Mouse (Mus musculus) ES-Bruce4 (cell line): ENCODE results near the gene Ccdc88c. TPM values are rescaled to one million over a fixed set of nuclear protein-coding genes. Genes with fewer than 3 reads are reported as not detected.
A peak's percentile ranks its signal among the peaks of the same experiment; 100 is the strongest.

ENCODE experiments used
- H3K27ac ChIP-seq: 2 replicates; pipeline ENCODE4 v1.5.1; 2012; ENCODE audit warnings: low read length, inconsistent platforms; ENCODE audit not compliant: insufficient read depth
- H3K27me3 ChIP-seq: 2 replicates; pipeline ENCODE4 v1.6.1; 2012; ENCODE audit warnings: mild to moderate bottlenecking, low read length, inconsistent platforms; ENCODE audit not compliant: control insufficient read depth, poor library complexity, insufficient read depth, severe bottlenecking
- H3K36me3 ChIP-seq: 2 replicates; pipeline ENCODE4 v1.6.1; 2012; ENCODE audit warnings: inconsistent platforms, mild to moderate bottlenecking, low read length, moderate library complexity; ENCODE audit not compliant: control insufficient read depth, poor library complexity, insufficient read depth, severe bottlenecking
- H3K4me1 ChIP-seq: one replicate; pipeline ENCODE4 v1.8.1; 2011; ENCODE audit warnings: low read length; ENCODE audit not compliant: control insufficient read depth, insufficient read depth
- H3K4me3 ChIP-seq: 2 replicates; pipeline ENCODE4 v1.5.1; 2011; ENCODE audit warnings: low read depth, mild to moderate bottlenecking, low read length
- H3K9ac ChIP-seq: 2 replicates; pipeline ENCODE4 v1.6.1; 2012; ENCODE audit warnings: low read depth, mild to moderate bottlenecking, inconsistent platforms; ENCODE audit not compliant: poor library complexity, severe bottlenecking
- H3K9me3 ChIP-seq: replicated peaks from 2 replicates; pipeline ENCODE4 v1.6.1; 2012; ENCODE audit warnings: mild to moderate bottlenecking, low read length, inconsistent platforms; ENCODE audit not compliant: control insufficient read depth, poor library complexity, insufficient read depth, severe bottlenecking
- CTCF ChIP-seq: IDR thresholded peaks from one replicate; pipeline ENCODE4 v1.8.1; 2011; ENCODE audit warnings: low read depth, low read length
- EP300 ChIP-seq: IDR thresholded peaks from 2 replicates; pipeline ENCODE4 v1.6.1; 2011; ENCODE audit warnings: low read depth, low read length; ENCODE audit not compliant: insufficient read depth
- POLR2A ChIP-seq: IDR thresholded peaks from one replicate; pipeline ENCODE4 v1.8.1; 2011; ENCODE audit warnings: low read length; ENCODE audit not compliant: insufficient read depth
- polyA plus RNA-seq: library from polyadenylated mRNA; stranded (reverse); fragments of >200 nt; gene quantifications from 2 replicates; pipeline ENCODE4 v1.2.4, GENCODE M21; 2011; ENCODE audit warnings: low read depth; ENCODE audit not compliant: missing spikeins, insufficient read depth, insufficient read length

Ccdc88c gene
- polyA plus RNA-seq, 1 experiment, result 69.0 TPM

DNA sequence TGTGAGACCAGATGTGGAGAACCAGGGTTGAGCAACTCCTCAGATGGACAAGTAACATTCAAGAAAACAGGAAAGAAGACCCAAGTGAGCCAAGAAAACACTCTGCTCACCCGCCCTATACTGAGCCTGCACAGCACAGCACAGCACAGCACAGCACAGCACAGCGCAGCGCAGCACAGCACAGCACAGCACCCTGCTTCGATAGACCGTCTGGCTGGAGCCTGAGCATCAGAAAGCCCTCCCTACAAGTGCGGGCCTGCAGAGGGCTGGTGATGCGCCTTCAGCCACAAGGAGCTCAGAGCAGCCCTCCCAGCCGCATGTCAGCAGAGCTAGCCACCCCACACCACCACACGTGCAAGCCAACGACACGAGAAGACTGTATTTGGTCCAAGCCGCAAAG is 61.5 kb downstream of the Ccdc88c start:
- Histone ChIP-seq H3K4me1 (no peaks in the 10 kb centered on the region), H3K9ac (no peak overlapping the region), H3K4me3 (no peak overlapping the region), H3K27me3 (no peaks in the 10 kb centered on the region), H3K9me3 (no peaks in the 10 kb centered on the region), H3K27ac (no peak overlapping the region), H3K36me3 (peaks cover 7% of the 10 kb centered on the region; the same call in 1 of the 2 replicates)
- TF ChIP-seq EP300 (no peak), POLR2A (no peak), CTCF (no peak)

DNA sequence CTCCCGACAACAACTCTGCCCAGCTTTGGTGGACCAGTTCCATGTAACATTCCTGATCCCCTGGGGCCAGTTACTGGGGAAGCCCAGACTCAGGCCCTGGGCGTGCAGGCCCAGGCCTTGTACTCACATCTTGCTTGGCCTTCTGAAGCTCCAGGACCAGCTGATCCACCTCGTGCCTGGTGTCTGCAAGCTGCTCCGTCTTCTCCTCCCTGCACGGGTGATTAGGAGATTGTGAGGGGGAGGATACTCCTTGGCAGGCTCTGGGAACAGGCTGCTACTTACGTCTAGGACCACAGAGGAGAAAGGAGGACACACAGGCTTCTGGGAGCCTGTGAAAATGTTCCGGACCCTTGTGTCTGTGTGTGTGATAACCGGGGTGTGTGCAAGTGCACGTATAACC is 62.6 kb downstream of the Ccdc88c start:
- H3K9me3 ChIP-seq, result no peaks in the 10 kb centered on the region
- H3K27me3 ChIP-seq, result no peaks in the 10 kb centered on the region
- no peak for TF ChIP-seq POLR2A
- no peak for TF ChIP-seq EP300
- no peak for TF ChIP-seq CTCF
- no peaks in the 10 kb centered on the region for H3K4me1 ChIP-seq
- no peak overlapping the region for H3K9ac ChIP-seq
- H3K36me3 ChIP-seq, result peaks cover 7% of the 10 kb centered on the region; the same call in 1 of the 2 replicates
- H3K27ac ChIP-seq, result no peak overlapping the region
- no peak overlapping the region for H3K4me3 ChIP-seq

DNA sequence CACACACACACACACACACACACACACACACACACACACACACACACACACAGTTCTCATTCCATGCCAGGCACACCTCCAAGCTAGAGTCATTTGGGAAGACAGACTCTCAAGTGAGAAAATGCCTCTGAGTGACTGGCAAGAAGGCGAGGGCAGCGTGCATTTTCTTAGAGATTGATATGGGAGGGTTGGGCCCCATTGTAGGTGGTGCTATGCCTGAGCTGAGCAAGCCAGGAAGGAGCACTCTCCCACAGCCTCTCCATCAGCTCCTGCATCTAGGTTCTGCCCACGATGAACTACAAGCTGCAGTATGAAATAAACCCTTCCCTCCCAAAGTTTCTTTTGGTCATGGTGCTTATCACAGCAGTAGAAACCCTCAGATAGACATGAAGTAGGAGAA is 63.6 kb downstream of the Ccdc88c start:
- Histone ChIP-seq H3K27ac (no peak overlapping the region), H3K27me3 (no peaks in the 10 kb centered on the region), H3K36me3 (peaks cover 7% of the 10 kb centered on the region; the same call in 1 of the 2 replicates), H3K4me3 (no peak overlapping the region), H3K9ac (no peak overlapping the region), H3K9me3 (no peaks in the 10 kb centered on the region), H3K4me1 (no peaks in the 10 kb centered on the region)
- TF ChIP-seq EP300 (no peak), POLR2A (no peak), CTCF (no peak)

DNA sequence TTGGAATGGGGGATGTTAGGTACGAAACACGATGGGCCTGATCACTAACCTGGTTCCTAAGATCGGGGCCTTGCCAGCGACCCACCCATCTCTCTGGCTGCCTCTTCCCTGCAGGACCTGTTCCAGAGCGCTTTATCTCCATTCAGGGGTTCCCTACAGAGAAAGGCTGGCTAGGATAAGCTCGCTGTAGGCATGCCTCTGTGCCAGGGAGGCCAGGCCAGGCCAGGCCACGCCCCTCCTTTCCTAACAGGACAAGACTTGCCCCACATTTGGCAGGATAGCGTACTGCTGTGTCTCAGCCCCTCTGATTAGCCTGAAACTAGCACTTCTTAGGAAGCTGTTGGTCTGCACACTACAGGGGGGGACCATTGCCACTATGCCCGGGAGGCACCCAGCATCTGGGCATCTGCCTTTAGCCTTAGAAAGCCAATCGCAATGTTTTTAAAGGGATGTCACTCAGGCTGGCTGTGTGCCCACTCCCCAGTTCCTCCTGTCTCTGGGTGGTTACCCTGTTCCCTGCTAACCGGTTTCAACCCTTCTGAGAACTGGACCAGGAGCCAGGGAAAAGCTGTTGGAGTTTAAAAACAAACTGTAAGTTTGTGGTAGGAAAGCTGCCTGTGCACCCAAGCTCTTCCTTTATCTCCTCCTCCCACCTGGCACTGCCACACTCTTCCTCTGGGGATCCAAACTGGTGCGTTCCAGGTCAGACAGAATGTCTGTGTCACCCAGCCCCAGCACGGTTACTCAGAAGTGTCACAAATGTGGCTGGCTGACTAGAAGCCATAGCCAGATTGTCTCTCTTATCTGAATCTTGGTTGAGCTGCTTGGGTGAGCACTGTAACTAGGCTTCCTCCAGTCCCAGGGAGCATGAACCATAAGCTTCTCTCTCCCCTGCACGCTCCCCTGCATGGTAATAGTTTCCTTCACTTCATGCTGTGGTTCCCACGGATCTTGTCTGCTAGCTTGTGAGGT is 69.9 kb downstream of the Ccdc88c start:
- Histone ChIP-seq H3K27me3 (no peaks in the 10 kb centered on the region), H3K36me3 (no peaks in the 10 kb centered on the region), H3K9me3 (no peaks in the 10 kb centered on the region), H3K4me1 (no peaks in the 10 kb centered on the region), H3K9ac (no peak overlapping the region), H3K27ac (no peak overlapping the region), H3K4me3 (no peak overlapping the region)
- TF ChIP-seq EP300 (no peak), CTCF (no peak), POLR2A (no peak)

DNA sequence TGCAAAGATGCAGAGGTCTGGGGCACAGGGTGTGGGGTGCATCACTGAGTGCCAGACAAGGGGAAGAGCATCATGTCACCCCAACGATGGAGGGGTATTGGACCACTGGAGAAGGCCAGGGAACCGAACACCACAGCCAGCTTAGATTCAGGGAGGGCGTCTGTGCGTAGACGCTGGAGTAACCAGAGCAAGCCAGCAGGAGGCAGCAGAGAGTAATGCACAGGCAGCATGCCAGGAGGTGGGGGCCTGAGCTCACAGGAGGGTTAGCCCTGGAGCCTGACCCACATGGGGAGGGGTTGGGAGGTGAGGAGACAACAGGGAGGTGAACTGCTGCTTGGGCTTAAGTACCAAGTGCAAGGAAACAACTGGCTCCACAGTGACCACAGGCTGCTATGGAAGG is 70.8 kb downstream of the Ccdc88c start:
- H3K36me3 ChIP-seq, result peaks cover 3% of the 10 kb centered on the region
- no peak overlapping the region for H3K4me3 ChIP-seq
- no peak for TF ChIP-seq POLR2A
- peak; percentile 99 for TF ChIP-seq CTCF
- peak; percentile 60; the same call in 1 of the 2 replicates for TF ChIP-seq EP300
- H3K27me3 ChIP-seq, result no peaks in the 10 kb centered on the region
- H3K4me1 ChIP-seq, result no peaks in the 10 kb centered on the region
- no peak overlapping the region for H3K9ac ChIP-seq
- H3K27ac ChIP-seq, result no peak overlapping the region
- no peaks in the 10 kb centered on the region for H3K9me3 ChIP-seq

DNA sequence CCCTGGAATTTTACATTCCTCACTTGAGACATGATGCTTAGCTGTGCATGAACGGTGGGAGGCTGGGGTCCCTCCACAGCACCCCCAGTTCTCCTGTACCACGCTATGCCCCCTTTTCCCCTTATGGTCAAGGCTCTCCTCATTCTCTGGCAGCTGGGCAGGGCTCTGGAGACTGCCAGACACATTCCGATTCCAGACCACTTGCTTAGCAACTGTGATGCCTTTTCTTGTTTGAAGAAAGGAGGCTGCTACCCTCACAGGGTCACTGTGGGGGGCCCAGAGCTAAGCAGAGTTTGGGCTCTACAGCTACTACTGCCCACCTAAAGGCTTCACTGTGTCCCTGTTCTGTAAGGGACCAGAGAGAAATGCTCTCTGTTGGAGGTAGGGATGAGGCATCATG is 71.6 kb downstream of the Ccdc88c start:
- Histone ChIP-seq H3K9ac (no peak overlapping the region), H3K9me3 (no peaks in the 10 kb centered on the region), H3K27me3 (no peaks in the 10 kb centered on the region), H3K27ac (no peak overlapping the region), H3K36me3 (peaks cover 6% of the 10 kb centered on the region), H3K4me1 (no peaks in the 10 kb centered on the region), H3K4me3 (no peak overlapping the region)
- TF ChIP-seq POLR2A (no peak), CTCF (no peak), EP300 (no peak)
